Mouse (Mus musculus): ENCODE data around the gene Zfyve1.
A peak's percentile ranks its signal among the peaks of the same experiment; 100 is the strongest.

Zfyve1 gene

DNA sequence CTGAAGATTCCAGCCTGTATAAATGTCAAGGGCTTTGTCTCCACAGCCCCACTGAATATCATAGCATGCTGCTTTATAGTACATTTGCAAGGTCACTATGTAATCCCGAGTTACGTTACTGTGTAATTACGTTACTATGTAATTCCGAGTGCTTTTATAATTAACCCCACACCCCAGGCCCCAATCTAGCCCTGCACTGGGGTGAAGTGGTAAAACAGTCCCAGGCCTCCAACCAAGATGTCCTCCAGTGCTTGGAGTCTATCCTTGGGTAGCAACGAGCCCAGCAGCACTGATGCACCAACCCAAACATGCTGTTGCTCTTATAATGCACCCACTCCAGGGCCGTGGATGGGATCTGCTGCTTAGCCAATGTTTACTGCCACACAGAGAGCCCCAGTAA is 74.0 kb downstream of the Zfyve1 start:
- DNase-seq (ENCODE audit: low spot score): no peak

DNA sequence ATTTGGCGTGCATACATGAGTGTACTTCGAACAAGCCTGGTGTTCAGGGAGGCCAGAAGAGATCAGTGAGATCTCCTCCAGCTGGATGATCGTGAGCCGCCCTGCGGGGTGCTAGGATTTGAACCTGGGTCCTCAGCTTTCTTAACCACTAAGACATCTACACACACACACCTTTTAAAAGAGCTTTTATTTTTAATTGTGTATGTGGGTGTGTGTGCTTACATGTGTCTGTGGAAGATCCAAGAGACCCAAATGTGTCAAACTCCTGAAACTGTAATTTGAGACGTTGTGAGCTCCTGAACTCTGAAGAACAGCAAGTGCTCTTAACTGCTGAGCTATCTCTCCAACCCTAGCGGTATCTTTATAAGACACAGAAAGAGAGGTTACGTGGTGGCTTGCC is 75.9 kb downstream of the Zfyve1 start:
- DNase-seq (ENCODE audit: low spot score): no peak

DNA sequence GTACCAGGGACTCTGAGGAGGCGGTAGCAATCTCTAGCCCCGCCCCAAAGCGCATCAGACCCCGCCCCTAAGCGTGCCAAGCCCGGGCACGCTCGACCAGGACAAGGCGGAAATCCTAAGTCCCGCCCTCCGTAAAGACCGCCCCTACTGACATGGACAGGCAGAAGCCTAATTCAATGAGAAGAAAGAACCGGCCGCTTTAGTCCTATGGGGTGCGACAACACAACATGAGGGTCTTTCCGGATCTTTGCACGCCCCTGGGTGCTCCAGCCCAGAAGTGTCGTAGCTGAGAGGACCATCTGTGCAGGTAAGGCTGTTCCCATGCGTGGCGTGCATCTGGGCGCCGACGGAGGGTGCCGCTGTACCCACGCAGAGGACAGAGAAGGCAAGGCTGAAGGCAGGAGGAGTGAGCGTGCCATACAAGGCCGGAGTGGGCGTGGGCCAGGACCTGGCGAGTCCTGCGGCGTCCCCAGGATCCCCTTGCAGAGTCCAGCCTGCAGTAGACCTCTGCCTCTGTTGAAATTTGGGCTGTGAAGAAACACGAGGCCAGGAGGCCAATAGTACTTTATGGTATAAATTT is 76.6 kb downstream of the Zfyve1 start, which contains the start of gene Dcaf4:
Dcaf4 (plus strand) TSS at position 156 of the 580 bp plus-strand sequence.
- DNase-seq (ENCODE audit: low spot score): peak; percentile 98

DNA sequence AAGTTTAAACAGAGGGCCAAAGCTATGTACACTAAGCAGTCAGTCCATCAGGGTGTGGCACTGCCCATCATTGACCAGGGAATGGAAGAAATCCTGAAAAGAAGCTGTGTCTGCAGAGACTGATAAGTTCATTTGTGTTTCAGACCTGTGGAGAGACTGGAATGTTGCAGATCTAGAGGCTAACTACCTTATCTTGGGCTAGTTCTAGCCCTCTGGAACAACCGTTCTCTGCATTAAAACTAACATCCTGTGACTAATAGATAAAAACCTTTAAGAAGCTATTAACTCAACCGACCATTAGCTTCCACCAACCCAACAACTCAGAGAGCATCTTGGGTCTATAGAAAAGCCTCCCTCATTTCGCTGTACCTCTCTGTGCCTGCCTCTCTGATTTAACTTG is 79.4 kb downstream of the Zfyve1 start:
- no peak for DNase-seq (ENCODE audit: low spot score)

DNA sequence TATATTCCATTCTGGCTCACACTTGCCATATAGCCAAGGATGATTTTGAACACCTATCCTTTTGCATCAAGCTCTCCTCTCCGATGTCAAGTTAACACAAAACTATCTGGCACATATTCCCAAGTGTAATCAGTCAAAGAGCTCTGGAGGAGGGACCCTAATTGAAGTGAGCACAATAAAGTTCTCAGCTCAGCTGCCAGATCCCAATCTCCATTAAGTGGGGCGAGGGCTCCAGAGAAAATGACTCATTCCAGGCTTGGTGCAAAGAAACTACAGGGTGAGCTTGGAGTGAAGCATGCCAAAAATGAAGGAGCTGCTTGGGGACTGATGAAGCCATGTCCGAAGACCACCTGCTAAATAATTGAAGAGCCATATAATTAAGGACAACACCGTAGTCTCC is 82.8 kb downstream of the Zfyve1 start:
- DNase-seq (ENCODE audit: low spot score): no peak

DNA sequence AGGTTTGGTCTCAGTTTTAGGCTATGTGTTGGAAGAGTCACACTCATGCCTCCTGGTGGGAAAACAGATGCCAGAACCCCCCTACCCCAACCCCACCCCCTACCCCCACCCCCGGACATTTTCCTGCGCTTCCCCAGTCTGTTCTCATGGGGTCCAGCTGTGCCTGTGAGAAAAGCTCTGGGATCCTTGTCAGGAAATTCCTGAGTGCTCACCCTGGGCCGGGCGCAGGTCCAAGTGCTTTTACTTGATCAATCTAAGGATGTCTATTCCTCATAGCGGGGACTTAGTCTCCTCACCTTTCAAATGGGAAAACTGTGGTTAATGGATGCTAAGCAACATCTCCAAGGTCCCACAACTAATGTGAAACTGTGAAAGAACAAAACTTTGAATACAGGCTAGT is 83.8 kb downstream of the Zfyve1 start:
- DNase-seq (ENCODE audit: low spot score): no peak

DNA sequence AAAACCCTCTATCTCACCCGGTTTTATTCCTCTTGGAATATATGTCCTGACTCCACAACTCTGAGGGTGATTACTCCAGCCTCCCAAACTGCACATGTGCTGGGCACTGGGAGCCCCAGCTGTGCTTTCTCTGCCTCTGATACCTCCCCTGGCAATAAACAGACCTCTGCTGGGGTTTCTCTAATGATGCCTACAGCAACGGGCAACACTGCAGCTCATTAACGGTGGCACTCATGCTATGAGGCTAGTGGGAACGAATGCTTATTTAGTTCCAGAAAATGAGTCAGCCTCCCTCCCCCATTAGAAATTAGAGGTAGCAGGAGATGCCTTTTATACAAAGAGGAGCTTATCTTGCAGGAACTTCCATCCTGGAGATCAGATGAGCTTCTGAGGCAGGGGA is 84.2 kb downstream of the Zfyve1 start:
- DNase-seq (ENCODE audit: low spot score): no peak

DNA sequence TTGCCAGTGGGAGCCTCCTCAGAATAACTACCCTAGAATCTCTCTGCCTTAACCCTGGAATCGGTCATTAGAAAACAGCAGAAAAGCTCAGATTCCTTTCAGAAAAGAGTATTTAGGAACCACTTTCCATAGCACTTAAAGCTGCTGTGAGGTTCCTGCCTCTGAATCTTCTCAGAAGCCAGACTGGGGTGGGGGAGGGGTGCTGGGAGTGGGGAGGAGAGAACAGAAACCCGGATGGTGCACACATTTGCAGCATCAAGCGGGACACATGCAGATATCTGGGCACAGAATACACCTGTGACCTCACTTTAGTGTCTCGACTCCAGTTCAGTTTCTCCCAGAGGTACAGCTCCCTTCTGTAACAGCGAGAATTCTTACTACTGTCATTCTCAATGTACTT is 86.4 kb downstream of the Zfyve1 start:
- DNase-seq (ENCODE audit: low spot score): no peak

DNA sequence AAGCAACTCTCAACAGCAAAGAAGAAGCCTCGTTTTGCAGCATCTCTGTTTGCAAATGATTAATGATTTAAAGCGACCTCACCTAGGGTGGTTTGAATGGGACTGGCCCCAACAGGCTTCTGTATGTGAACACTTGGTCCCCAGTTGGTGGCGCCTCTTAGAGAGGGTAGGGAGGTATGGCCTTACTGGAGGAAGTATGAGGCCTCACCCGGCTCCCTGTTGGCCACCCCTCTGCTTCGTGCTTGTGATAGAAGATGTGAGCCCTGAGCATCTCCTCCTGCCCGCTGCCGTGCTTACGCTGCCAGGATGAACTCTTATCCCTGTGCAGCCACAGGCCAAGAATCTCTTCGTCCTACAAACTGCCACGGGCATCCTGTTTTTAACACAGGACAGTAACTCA is 90.5 kb downstream of the Zfyve1 start:
- no peak for DNase-seq (ENCODE audit: low spot score)

DNA sequence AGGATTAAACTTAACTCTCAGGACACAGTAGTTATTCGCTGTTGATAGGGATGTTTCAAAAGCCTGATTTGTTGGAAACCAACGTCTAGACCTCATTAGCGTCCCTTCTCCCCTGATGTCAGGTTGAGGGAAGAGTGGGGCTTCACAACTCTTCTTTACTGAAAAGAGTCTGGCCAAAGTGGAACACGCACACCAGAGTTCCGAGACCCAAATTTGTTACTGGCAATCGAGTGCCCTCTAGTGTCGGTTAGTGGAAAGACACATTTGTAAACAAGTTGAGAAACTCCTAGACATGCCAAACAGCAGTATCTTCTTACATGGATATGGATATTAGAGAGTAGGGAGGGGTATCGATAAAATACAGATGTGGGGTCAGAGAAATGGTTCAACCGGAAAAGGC is 94.8 kb downstream of the Zfyve1 start:
- peak; percentile 55 for DNase-seq (ENCODE audit: low spot score)

DNA sequence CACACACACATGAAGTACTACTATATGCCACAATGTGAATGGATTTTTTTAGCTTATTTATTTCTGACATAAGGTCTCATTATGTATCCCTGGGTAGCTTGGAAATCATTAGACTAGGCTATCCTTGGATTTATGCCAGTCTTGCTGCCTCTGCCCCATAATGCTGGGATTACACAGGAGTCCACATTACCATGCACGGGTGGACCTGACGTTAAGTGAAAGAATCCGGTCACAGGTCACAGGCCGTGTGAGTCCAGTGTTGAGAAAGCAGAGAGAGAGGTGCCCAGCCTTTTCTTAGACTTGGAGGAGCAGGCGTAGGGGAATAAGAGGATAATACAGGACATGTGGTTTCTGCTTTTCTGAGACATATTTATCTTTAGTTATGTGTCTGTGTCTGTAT is 97.8 kb downstream of the Zfyve1 start:
- DNase-seq (ENCODE audit: low spot score): no peak

DNA sequence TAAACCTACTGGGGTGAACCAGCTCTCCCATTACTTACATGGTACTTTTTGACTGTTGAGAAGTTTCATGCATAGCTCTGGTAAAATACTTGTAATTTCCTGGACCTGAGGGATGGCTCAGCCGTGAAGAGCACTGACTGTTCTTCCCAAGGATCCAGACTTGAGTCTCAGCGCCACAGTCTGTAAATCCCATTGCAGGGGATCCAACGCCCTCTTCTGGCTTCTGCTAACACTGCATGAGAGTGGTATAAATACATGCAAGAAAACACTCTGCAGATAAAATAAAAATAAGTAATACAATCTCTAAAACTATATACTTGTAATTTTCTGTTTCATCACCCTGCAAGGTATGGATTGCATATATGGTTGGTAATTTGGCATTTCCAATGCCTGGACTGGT is 99.1 kb downstream of the Zfyve1 start:
- no peak for DNase-seq (ENCODE audit: low spot score)

DNA sequence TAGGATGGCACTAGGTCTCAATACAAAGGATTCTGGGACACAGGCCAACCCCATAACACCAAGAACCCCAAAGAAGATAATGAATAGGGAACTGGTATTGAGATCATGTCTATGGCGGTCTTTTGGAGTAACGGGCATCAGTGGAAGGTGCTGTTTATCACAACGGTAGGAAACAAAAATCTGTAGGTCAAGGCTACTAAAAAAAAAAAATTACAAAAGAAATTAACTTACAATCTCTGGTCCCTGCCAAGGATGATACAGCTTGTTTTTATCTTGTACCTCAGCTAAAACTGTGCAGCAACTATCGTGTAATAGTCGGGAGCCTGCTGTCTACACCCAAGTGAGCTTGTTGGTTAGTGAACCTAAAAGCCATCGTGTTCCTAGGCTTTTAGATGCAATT is 100.3 kb downstream of the Zfyve1 start:
- DNase-seq (ENCODE audit: low spot score): no peak
